Mouse (Mus musculus) heart, adult 2 months (tissue): ENCODE measurements around the gene Gm20708.

Source experiments
- CTCF ChIP-seq: fragments of 200-600 bp; IDR thresholded peaks from 2 replicates; pipeline ENCODE4 v1.8.1; 2022; ENCODE audit warnings: antibody characterized with exemption, mild to moderate bottlenecking, moderate library complexity
- EP300 ChIP-seq: fragments of 200-500 bp; IDR thresholded peaks from 2 replicates; pipeline ENCODE4 v1.6.1; 2011; ENCODE audit warnings: low read depth, low read length, control low read depth; ENCODE audit not compliant: insufficient read depth
- POLR2A ChIP-seq: fragments of 200-500 bp; IDR thresholded peaks from 2 replicates; pipeline ENCODE4 v1.6.1; 2011; ENCODE audit warnings: mild to moderate bottlenecking, low read depth, low read length, control low read depth; ENCODE audit not compliant: insufficient read depth

DNA sequence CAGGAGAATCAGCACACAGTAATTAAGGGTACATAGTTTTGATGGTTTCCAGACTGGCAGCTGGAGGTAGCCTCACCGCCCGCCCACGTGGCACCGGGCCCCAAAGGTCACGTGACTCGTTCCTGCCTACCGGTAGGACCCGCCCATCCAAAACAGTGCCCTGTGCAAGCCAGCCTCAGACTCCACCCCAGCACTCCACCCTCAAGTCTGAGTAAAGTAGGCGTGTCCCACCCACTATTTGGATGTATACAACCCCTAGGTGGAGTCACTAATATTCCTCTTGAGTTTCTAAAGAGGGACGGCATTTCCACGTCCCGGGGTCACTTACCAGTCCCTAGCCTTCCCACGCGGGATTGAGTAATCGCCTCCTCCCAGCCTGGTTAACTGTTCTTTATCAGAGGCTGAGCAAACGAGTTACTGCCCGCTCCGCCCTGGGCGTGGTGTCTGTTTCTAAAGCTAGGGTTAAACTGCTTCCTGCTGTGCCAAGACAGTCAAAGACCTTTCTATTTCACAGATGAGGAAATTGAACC, 28.8 kb upstream of the Gm20708 start:
- TF ChIP-seq POLR2A (peak; percentile 75), CTCF (peak; percentile 42), EP300 (no peak; the same call in 1 of the 2 replicates)
